Mouse (Mus musculus): Measurements from ENCODE around the gene Cdh12. TPM values are rescaled to one million over a fixed set of nuclear protein-coding genes. Genes with fewer than 3 reads are reported as not detected.

Gene Cdh12
- total RNA-seq, 2 experiments from 2014 or later = 30.1 to 35.4 TPM

- intact Hi-C loops (cut with DNase I) = no loop called here
- no peak for DNase-seq
Measured at GRCm38 (mm10) chr15:20684200-20684599, 235.1 kb downstream of the Cdh12 start.

- intact Hi-C loops (cut with DNase I) = no loop called here
- no peak for DNase-seq
Measured at GRCm38 (mm10) chr15:20696229-20696628, 247.2 kb downstream of the Cdh12 start.

GRCm38 (mm10) chr15:20711859-20712258 lies 262.8 kb downstream of the Cdh12 start:
- intact Hi-C loops (cut with DNase I) = no loop called here
- DNase-seq = no peak

GRCm38 (mm10) chr15:20772289-20772688 lies 323.2 kb downstream of the Cdh12 start:
- intact Hi-C loops (cut with DNase I) = no loop called here
- no peak for DNase-seq

- intact Hi-C loops (cut with DNase I) = no loop called here
Measured at GRCm38 (mm10) chr15:20773423-20773822, 324.4 kb downstream of the Cdh12 start.

GRCm38 (mm10) chr15:20796999-20797398 lies 347.9 kb downstream of the Cdh12 start:
- DNase-seq = peak; percentile 18
- intact Hi-C loops (cut with DNase I) = no loop called here

More at GRCm38 (mm10) chr15:20773423-20773822, 324.4 kb downstream of the Cdh12 start:
- no peak for DNase-seq

- intact Hi-C loops (cut with DNase I) = no loop called here
- DNase-seq = no peak
Measured at GRCm38 (mm10) chr15:20798541-20798940, 349.5 kb downstream of the Cdh12 start.

- intact Hi-C loops (cut with DNase I) = no loop called here
- no peak for DNase-seq
Measured at GRCm38 (mm10) chr15:20835887-20836286, 386.8 kb downstream of the Cdh12 start.

GRCm38 (mm10) chr15:20836991-20837390 lies 387.9 kb downstream of the Cdh12 start:
- intact Hi-C loops (cut with DNase I) = no loop called here
- DNase-seq = no peak

GRCm38 (mm10) chr15:20841479-20841878 lies 392.4 kb downstream of the Cdh12 start:
- no peak for DNase-seq
- intact Hi-C loops (cut with DNase I) = no loop called here

GRCm38 (mm10) chr15:20863076-20863475 lies 414.0 kb downstream of the Cdh12 start:
- DNase-seq = no peak
- intact Hi-C loops (cut with DNase I) = no loop called here

- no peak for DNase-seq
- intact Hi-C loops (cut with DNase I) = no loop called here
Measured at GRCm38 (mm10) chr15:20872518-20872917, 423.5 kb downstream of the Cdh12 start.

- intact Hi-C loops (cut with DNase I) = no loop called here
Measured at GRCm38 (mm10) chr15:20876993-20877392, 427.9 kb downstream of the Cdh12 start.

GRCm38 (mm10) chr15:20893471-20893870 lies 444.4 kb downstream of the Cdh12 start:
- intact Hi-C loops (cut with DNase I) = no loop called here
- DNase-seq = no peak

More at GRCm38 (mm10) chr15:20876993-20877392, 427.9 kb downstream of the Cdh12 start:
- no peak for DNase-seq

- DNase-seq = no peak
Measured at GRCm38 (mm10) chr15:20902568-20902967, 453.5 kb downstream of the Cdh12 start.

GRCm38 (mm10) chr15:20928221-20928620 lies 479.2 kb downstream of the Cdh12 start:
- intact Hi-C loops (cut with DNase I) = no loop called here
- no peak for DNase-seq

More at GRCm38 (mm10) chr15:20902568-20902967, 453.5 kb downstream of the Cdh12 start:
- intact Hi-C loops (cut with DNase I) = no loop called here

- no peak for DNase-seq
- intact Hi-C loops (cut with DNase I) = no loop called here
Measured at GRCm38 (mm10) chr15:20944000-20944399, 494.9 kb downstream of the Cdh12 start.

GRCm38 (mm10) chr15:20967463-20967862 lies 518.4 kb downstream of the Cdh12 start:
- intact Hi-C loops (cut with DNase I) = no loop called here
- no peak for DNase-seq

GRCm38 (mm10) chr15:20971041-20971440 lies 522.0 kb downstream of the Cdh12 start:
- intact Hi-C loops (cut with DNase I) = no loop called here
- no peak for DNase-seq

GRCm38 (mm10) chr15:21000541-21000940 lies 551.5 kb downstream of the Cdh12 start:
- intact Hi-C loops (cut with DNase I) = no loop called here
- DNase-seq = no peak

GRCm38 (mm10) chr15:21007931-21008330 lies 558.9 kb downstream of the Cdh12 start:
- no peak for DNase-seq
- intact Hi-C loops (cut with DNase I) = no loop called here

- intact Hi-C loops (cut with DNase I) = no loop called here
- no peak for DNase-seq
Measured at GRCm38 (mm10) chr15:21008487-21008886, 559.4 kb downstream of the Cdh12 start.

GRCm38 (mm10) chr15:21008969-21009368 lies 559.9 kb downstream of the Cdh12 start:
- DNase-seq = peak; percentile 36

More at GRCm38 (mm10) chr15:21008969-21009368, 559.9 kb downstream of the Cdh12 start:
- intact Hi-C loops (cut with DNase I) = no loop called here
